Mouse (Mus musculus): Measurements from ENCODE around the gene Notch1.

DNA sequence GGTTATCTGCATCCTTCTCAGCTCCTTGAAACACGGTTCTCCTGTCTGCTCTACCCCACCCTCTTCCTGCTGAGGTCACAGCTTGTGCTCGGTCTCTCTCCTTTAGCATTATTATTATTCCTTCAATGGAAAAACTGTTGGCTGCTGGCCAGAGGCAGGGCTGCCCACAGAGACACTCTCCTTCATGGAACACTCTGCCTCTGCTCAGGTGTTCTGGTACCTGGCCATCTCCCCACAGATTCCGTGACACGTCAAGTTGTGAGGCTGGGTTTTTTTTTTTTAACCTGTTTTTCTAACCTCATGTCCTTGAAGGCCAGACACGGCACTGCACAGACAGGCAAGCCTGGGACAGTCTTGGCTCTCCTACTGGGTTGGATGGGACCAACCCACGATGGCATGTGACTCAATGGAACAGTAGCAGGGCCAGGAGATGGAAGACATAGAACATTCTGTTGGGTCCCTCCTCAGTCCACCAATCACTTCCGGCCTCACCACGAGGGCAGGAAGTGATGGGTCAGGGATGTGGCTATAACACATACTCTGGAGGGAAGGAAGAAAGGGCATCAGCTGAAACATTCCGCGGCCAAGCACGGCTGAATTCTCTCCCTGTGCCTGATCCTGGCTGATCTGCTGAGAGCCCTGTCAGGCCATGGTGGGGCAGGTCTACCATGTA is 18.5 kb downstream of the Notch1 start:
- TF ChIP-seq CTCF (IDR thresholded peaks at IDR 0.05; ENCODE audit: insufficient read depth, low read length) (no peak), POLR2A (IDR thresholded peaks at IDR 0.05; ENCODE audit: borderline replicate concordance, extremely low read depth, low read depth, low read length) (0 out of 2 replicates have a peak, but pooled peaks have one; percentile 4)
